Mouse (Mus musculus): ENCODE measurements around the gene Smim13. TPM values are rescaled to one million over a fixed set of nuclear protein-coding genes. Genes with fewer than 3 reads are reported as not detected.

The Smim13 gene
- polyA plus RNA-seq, 1 experiment from 2014 or later: 11.0 TPM

- Histone ChIP-seq H3K27me3 (ENCODE audit: control insufficient read depth, insufficient read depth, low read length) (no peaks in the 10 kb centered on the region), H3K27ac (ENCODE audit: low read depth, low read length) (no peak overlapping the region), H3K36me3 (ENCODE audit: control insufficient read depth, insufficient read depth, low read length) (no peaks in the 10 kb centered on the region), H3K9me3 (ENCODE audit: control insufficient read depth, low read length) (no peaks in the 10 kb centered on the region), H3K4me1 (ENCODE audit: control insufficient read depth, insufficient read depth, low read length) (no peaks in the 10 kb centered on the region), H3K4me2 (replicated peaks; ENCODE audit: low read depth, low read length) (no peak overlapping the region), H3K4me3 (ENCODE audit: low read length) (no peak overlapping the region), H3K9ac (ENCODE audit: low read depth, low read length) (no peak overlapping the region)
- no peak for ATAC-seq (ENCODE audit: low FRiP score, low TSS enrichment)
- 71% methylated on average over 5 of the region's 5 CpGs for WGBS
These were observed 13.8 kb downstream of the Smim13 start for GRCm38 (mm10) chr13:41263304-41264006.

GRCm38 (mm10) chr13:41267827-41268408, 18.3 kb downstream of the Smim13 start:
- no peak overlapping the region for H3K9ac ChIP-seq (ENCODE audit: low read depth, low read length)
- 29% methylated on average over 7 of the region's 7 CpGs for WGBS
- H3K27me3 ChIP-seq (ENCODE audit: control insufficient read depth, insufficient read depth, low read length): no peaks in the 10 kb centered on the region
- H3K27ac ChIP-seq (ENCODE audit: low read depth, low read length): no peak overlapping the region
- no peaks in the 10 kb centered on the region for H3K9me3 ChIP-seq (ENCODE audit: control insufficient read depth, low read length)
- no peak overlapping the region for H3K4me3 ChIP-seq (ENCODE audit: low read length)
- 0 out of 2 replicates have a peak, but pooled peaks have one; percentile 46 for ATAC-seq (ENCODE audit: low FRiP score, low TSS enrichment)
- no peaks in the 10 kb centered on the region for H3K4me1 ChIP-seq (ENCODE audit: control insufficient read depth, insufficient read depth, low read length)
- H3K36me3 ChIP-seq (ENCODE audit: control insufficient read depth, insufficient read depth, low read length): no peaks in the 10 kb centered on the region
- no peak overlapping the region for H3K4me2 ChIP-seq (replicated peaks; ENCODE audit: low read depth, low read length)

GRCm38 (mm10) chr13:41273927-41274650, 24.4 kb downstream of the Smim13 start, which contains the start of gene Gm17364:
TSS of gene Gm17364 (minus strand) at chr13:41273977.
- ATAC-seq (ENCODE audit: low FRiP score, low TSS enrichment): no peak
- no peak within 1 kb of the TSS for H3K4me3 ChIP-seq (ENCODE audit: low read length)
- no peak within 1 kb of the TSS for H3K27ac ChIP-seq (ENCODE audit: low read depth, low read length)
- no peaks in the 10 kb centered on the region for H3K27me3 ChIP-seq (ENCODE audit: control insufficient read depth, insufficient read depth, low read length)
- H3K4me2 ChIP-seq (replicated peaks; ENCODE audit: low read depth, low read length): no peak within 1 kb of the TSS
- H3K9me3 ChIP-seq (ENCODE audit: control insufficient read depth, low read length): no peaks in the 10 kb centered on the region
- 93% methylated on average over 10 of the region's 10 CpGs for WGBS
- no peaks in the 10 kb centered on the region for H3K4me1 ChIP-seq (ENCODE audit: control insufficient read depth, insufficient read depth, low read length)
- H3K36me3 ChIP-seq (ENCODE audit: control insufficient read depth, insufficient read depth, low read length): no peaks in the 10 kb centered on the region
- H3K9ac ChIP-seq (ENCODE audit: low read depth, low read length): no peak within 1 kb of the TSS

DNA sequence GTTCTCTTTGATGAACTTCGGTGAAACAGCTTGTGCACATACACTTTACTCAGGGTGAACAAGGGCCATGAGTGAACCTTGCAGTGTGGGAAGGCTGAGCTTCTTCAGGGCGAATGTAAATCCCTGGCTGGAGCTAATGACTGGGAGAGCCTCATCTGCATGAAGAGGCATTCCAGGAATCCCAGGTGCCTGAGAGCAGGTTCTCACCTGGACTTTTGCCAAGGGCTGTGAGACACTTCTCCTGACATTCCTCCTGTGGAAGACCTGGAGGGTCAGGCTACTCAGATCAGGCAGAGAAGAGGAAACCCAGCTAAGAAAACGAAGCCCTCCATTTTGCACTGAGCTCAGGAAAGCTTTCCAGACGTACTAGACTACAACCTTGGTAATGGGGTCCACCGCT, 31.1 kb downstream of the Smim13 start:
- WGBS: 75% methylated on average over 5 of the region's 5 CpGs
- H3K9me3 ChIP-seq (ENCODE audit: control insufficient read depth, low read length): no peaks in the 10 kb centered on the region
- no peaks in the 10 kb centered on the region for H3K27me3 ChIP-seq (ENCODE audit: control insufficient read depth, insufficient read depth, low read length)
- no peak overlapping the region for H3K4me2 ChIP-seq (replicated peaks; ENCODE audit: low read depth, low read length)
- no peak overlapping the region for H3K9ac ChIP-seq (ENCODE audit: low read depth, low read length)
- ATAC-seq (ENCODE audit: low FRiP score, low TSS enrichment): no peak
- no peak overlapping the region for H3K27ac ChIP-seq (ENCODE audit: low read depth, low read length)
- no peak overlapping the region for H3K4me3 ChIP-seq (ENCODE audit: low read length)
- no peaks in the 10 kb centered on the region for H3K4me1 ChIP-seq (ENCODE audit: control insufficient read depth, insufficient read depth, low read length)
- H3K36me3 ChIP-seq (ENCODE audit: control insufficient read depth, insufficient read depth, low read length): no peaks in the 10 kb centered on the region

GRCm38 (mm10) chr13:41283256-41283655, 33.6 kb downstream of the Smim13 start:
- 31% methylated on average over 5 of the region's 5 CpGs for WGBS
- no peak overlapping the region for H3K4me2 ChIP-seq (replicated peaks; ENCODE audit: low read depth, low read length)
- H3K4me3 ChIP-seq (ENCODE audit: low read length): no peak overlapping the region
- no peaks in the 10 kb centered on the region for H3K36me3 ChIP-seq (ENCODE audit: control insufficient read depth, insufficient read depth, low read length)
- no peak overlapping the region for H3K27ac ChIP-seq (ENCODE audit: low read depth, low read length)
- H3K27me3 ChIP-seq (ENCODE audit: control insufficient read depth, insufficient read depth, low read length): no peaks in the 10 kb centered on the region
- 0 out of 2 replicates have a peak, but pooled peaks have one; percentile 24 for ATAC-seq (ENCODE audit: low FRiP score, low TSS enrichment)
- no peaks in the 10 kb centered on the region for H3K4me1 ChIP-seq (ENCODE audit: control insufficient read depth, insufficient read depth, low read length)
- no peaks in the 10 kb centered on the region for H3K9me3 ChIP-seq (ENCODE audit: control insufficient read depth, low read length)
- no peak overlapping the region for H3K9ac ChIP-seq (ENCODE audit: low read depth, low read length)

GRCm38 (mm10) chr13:41285448-41285847, 35.8 kb downstream of the Smim13 start:
- no peak for ATAC-seq (ENCODE audit: low FRiP score, low TSS enrichment)
- Histone ChIP-seq H3K4me3 (ENCODE audit: low read length) (no peak overlapping the region), H3K27ac (ENCODE audit: low read depth, low read length) (no peak overlapping the region), H3K27me3 (ENCODE audit: control insufficient read depth, insufficient read depth, low read length) (no peaks in the 10 kb centered on the region), H3K36me3 (ENCODE audit: control insufficient read depth, insufficient read depth, low read length) (no peaks in the 10 kb centered on the region), H3K4me2 (replicated peaks; ENCODE audit: low read depth, low read length) (no peak overlapping the region), H3K9ac (ENCODE audit: low read depth, low read length) (no peak overlapping the region), H3K4me1 (ENCODE audit: control insufficient read depth, insufficient read depth, low read length) (no peaks in the 10 kb centered on the region), H3K9me3 (ENCODE audit: control insufficient read depth, low read length) (no peaks in the 10 kb centered on the region)
- WGBS: 73% methylated on average over 4 of the region's 4 CpGs

GRCm38 (mm10) chr13:41286285-41286684, 36.6 kb downstream of the Smim13 start:
- Histone ChIP-seq H3K27ac (ENCODE audit: low read depth, low read length) (no peak overlapping the region), H3K36me3 (ENCODE audit: control insufficient read depth, insufficient read depth, low read length) (no peaks in the 10 kb centered on the region), H3K4me1 (ENCODE audit: control insufficient read depth, insufficient read depth, low read length) (no peaks in the 10 kb centered on the region), H3K9ac (ENCODE audit: low read depth, low read length) (no peak overlapping the region), H3K27me3 (ENCODE audit: control insufficient read depth, insufficient read depth, low read length) (no peaks in the 10 kb centered on the region), H3K9me3 (ENCODE audit: control insufficient read depth, low read length) (no peaks in the 10 kb centered on the region), H3K4me3 (ENCODE audit: low read length) (no peak overlapping the region), H3K4me2 (replicated peaks; ENCODE audit: low read depth, low read length) (no peak overlapping the region)
- WGBS: 69% methylated on average over 3 of the region's 3 CpGs
- ATAC-seq (ENCODE audit: low FRiP score, low TSS enrichment): no peak

DNA sequence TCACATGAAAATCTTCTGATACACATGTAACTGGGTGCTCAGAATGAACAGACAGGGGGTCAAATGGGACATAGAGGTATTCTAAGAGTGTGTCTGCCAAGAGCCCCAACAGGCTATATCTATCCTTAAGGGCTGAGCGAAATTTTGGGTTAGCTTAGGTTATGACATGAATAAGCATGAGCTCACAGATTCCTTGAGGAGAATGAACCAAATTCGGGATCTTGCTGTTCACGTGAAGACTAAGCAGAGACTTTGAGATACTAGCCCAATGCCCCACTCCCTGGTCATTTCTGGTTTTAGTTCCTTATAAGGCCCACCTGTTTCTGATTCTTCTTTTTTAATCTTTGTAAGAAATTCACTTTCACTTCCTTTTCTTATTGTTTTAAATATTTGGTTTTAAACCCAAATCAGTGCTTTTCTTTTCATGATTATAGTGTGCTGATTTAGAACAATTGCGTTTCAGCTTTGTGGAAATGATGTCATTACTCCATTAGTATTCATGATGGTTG, 41.9 kb downstream of the Smim13 start:
- no peak for ATAC-seq (ENCODE audit: low FRiP score, low TSS enrichment)
- Histone ChIP-seq H3K27ac (ENCODE audit: low read depth, low read length) (no peak overlapping the region), H3K9me3 (ENCODE audit: control insufficient read depth, low read length) (no peaks in the 10 kb centered on the region), H3K36me3 (ENCODE audit: control insufficient read depth, insufficient read depth, low read length) (no peaks in the 10 kb centered on the region), H3K4me1 (ENCODE audit: control insufficient read depth, insufficient read depth, low read length) (0 out of 2 replicates have a peak, but pooled peaks cover 2% of the 10 kb centered on the region), H3K4me3 (ENCODE audit: low read length) (no peak overlapping the region), H3K27me3 (ENCODE audit: control insufficient read depth, insufficient read depth, low read length) (no peaks in the 10 kb centered on the region), H3K9ac (ENCODE audit: low read depth, low read length) (no peak overlapping the region), H3K4me2 (replicated peaks; ENCODE audit: low read depth, low read length) (no peak overlapping the region)
- WGBS: 85% methylated on average over 4 of the region's 4 CpGs

DNA sequence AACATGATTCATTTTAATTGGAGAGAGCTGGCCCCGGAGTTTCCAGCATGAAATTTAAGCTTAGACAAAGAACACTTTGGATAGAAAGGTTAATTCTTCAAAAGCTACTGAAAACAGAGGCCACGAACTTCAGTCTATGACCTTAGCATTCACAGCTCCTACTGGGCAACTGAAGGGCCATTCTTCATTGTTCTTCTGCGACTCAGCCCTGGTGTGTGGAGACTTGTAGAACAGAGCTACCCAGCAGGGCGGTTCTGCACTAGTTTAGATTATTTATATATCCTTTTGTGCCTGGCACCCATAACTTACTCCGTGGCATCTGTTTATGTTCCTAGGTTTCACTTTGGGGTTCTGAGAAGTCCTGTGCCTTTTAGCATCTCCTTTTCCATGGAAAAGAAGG, 44.0 kb downstream of the Smim13 start:
- WGBS: 46% methylated on average over 5 of the region's 5 CpGs

More for the DNA sequence above, 44.0 kb downstream of the Smim13 start:
- Histone ChIP-seq H3K27me3 (ENCODE audit: control insufficient read depth, insufficient read depth, low read length) (no peaks in the 10 kb centered on the region), H3K4me1 (ENCODE audit: control insufficient read depth, insufficient read depth, low read length) (0 out of 2 replicates have a peak, but pooled peaks cover 2% of the 10 kb centered on the region), H3K9ac (ENCODE audit: low read depth, low read length) (no peak overlapping the region), H3K4me2 (replicated peaks; ENCODE audit: low read depth, low read length) (no peak overlapping the region), H3K27ac (ENCODE audit: low read depth, low read length) (no peak overlapping the region), H3K4me3 (ENCODE audit: low read length) (no peak overlapping the region), H3K9me3 (ENCODE audit: control insufficient read depth, low read length) (no peaks in the 10 kb centered on the region), H3K36me3 (ENCODE audit: control insufficient read depth, insufficient read depth, low read length) (no peaks in the 10 kb centered on the region)
- no peak for ATAC-seq (ENCODE audit: low FRiP score, low TSS enrichment)
